Mouse (Mus musculus) left cerebral cortex, postnatal 14 days (tissue): ENCODE measurements around the gene Rab42. TPM values are rescaled to one million over a fixed set of nuclear protein-coding genes. Genes with fewer than 3 reads are reported as not detected.
A peak's percentile ranks its signal among the peaks of the same experiment; 100 is the strongest.
"Not testable (repeated sequence)": the region's sequence is repeated elsewhere in the genome, so short reads cannot be mapped to it uniquely, and the experiment has no call there.

Experiments used
- DNase-seq, 2 experiments: peaks; one replicate each; pipeline ENCODE4 v3.0.0; 2021 to 2022; ENCODE audit warnings: low spot score in 2 of 2, mixed read lengths in 1 of 2
- intact Hi-C: fragments of 180-260 bp; cut with DNase I; formaldehyde crosslinking; loops from one replicate; pipeline ENCODE4 v1.15.1; 2025
- total RNA-seq, 2 experiments: library from RNA; stranded (reverse); gene quantifications; 2 replicates each; pipeline ENCODE4 v1.2.3; 2021

Gene Rab42
- total RNA-seq, 2 experiments from 2014 or later = 0.61 to 1.3 TPM

- no peak for DNase-seq
- intact Hi-C loops = loop anchor here (5.0 kb wide), 2 partner anchors 56 to 221 kb away; partner anchors contain the start of gene Sesn2
These were observed 11.4 kb downstream of the Rab42 start for GRCm38 (mm10) chr4:132291624-132292335.

DNA sequence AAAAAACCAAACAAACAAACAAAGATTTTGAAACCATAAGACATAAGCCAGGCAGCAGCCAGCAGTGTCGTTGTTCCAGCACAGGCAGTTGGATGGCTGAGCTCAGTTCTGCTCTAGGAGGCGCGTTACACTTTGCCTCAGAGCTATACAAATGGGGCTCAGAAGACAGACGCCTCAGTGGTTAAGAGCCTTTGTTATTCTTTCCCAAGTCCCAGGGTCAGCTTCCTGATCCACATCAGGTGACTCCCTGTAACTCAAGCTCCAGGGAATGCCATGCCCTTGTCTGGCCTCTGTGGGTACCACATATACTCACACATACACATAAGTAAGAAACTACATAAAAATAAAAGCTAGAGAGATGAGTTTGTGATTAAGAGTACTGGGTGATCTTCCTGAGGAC, 12.1 kb downstream of the Rab42 start:
- intact Hi-C loops = loop anchor here (5.0 kb wide), 2 partner anchors 56 to 221 kb away; partner anchors contain the start of gene Sesn2

DNA sequence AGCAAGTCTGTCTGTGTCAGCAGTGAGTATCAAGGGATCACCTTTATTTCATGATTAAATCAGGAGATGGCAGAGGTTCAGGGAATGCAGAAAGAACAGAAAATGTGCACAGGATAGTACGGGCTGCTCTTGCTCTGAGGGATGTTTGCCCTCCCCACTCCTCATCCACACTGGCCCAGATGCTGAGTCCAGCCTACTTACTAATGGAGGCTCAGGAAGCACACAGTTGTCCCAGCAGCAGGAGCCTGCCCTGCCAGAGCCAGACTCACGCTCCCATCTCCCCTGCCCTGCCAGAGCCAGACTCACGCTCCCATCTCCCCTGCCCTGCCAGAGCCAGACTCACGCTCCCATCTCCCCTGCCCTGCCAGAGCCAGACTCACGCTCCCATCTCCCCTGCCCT, 14.3 kb downstream of the Rab42 start:
- intact Hi-C loops, DNase-seq: not testable (repeated sequence)

More for the DNA sequence above, 12.1 kb downstream of the Rab42 start:
- DNase-seq = no peak

DNA sequence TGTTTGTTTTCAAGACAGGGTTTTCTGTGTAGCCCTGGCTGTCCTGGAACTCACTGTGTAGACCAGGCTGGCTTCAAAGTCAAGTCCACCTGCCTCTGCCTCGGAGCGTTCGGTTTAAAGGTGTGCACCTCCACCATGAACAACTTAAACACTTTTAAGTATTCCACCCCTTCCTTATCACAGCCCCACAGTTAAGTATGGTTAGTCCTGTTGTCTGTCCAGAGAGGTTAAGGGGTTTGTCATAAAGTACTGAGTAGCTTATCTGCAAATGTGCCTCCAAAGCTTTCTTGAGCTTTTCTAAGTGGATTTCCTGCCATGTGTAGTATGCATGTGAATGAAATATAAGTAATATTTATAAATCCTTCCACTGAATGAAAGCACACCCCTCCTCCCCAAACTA, 27.2 kb downstream of the Rab42 start:
- no peak for DNase-seq
- intact Hi-C loops = no loop called here

DNA sequence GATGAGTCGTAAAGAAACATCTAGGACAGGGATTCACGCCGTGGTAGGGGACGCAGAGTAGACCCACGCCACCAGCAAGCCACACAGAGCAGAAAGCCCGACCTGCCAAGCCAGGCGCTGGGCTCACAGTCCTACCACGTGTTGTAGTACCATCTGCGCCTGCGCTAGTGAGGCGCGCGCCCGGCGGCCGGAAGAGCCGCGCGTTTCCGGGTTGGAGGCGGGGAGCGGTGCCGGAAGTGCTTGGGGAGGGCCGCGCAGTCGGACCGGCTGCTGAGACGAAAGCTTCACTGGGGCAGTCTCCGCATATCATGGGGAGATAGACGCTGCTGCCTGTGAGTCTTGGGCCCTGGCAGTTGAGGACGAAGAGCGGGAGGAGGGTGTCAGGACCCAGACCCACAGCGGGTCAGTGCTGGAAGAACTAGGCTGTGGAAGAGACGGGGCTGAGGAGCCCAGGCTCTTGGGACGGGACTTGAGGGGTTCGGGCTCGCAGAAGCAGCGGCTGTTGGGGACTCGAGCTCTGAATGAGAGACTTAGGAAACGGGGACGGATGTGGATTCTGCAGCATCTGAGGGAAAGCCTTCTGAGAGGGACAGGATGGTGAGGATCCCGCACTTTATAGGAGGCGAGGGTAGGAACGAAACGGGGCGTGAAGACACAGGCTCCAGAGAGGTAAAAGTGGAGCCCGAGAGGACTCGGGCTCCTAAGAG, 28.9 kb downstream of the Rab42 start, which contains the start of gene Taf12:
Taf12 (plus strand) TSS at position 220 of the 707 bp plus-strand sequence.
- intact Hi-C loops = loop anchor here (5.0 kb wide), 1 partner anchor 78 kb away; the partner anchor contains the start of gene Rcc1
- peak; percentile 93 to 94 for DNase-seq

- intact Hi-C loops = loop anchor here (5.0 kb wide), 1 partner anchor 79 kb away; the partner anchor contains the start of gene Rcc1
- DNase-seq = no peak
These were observed 30.0 kb downstream of the Rab42 start for GRCm38 (mm10) chr4:132273166-132273565.

DNA sequence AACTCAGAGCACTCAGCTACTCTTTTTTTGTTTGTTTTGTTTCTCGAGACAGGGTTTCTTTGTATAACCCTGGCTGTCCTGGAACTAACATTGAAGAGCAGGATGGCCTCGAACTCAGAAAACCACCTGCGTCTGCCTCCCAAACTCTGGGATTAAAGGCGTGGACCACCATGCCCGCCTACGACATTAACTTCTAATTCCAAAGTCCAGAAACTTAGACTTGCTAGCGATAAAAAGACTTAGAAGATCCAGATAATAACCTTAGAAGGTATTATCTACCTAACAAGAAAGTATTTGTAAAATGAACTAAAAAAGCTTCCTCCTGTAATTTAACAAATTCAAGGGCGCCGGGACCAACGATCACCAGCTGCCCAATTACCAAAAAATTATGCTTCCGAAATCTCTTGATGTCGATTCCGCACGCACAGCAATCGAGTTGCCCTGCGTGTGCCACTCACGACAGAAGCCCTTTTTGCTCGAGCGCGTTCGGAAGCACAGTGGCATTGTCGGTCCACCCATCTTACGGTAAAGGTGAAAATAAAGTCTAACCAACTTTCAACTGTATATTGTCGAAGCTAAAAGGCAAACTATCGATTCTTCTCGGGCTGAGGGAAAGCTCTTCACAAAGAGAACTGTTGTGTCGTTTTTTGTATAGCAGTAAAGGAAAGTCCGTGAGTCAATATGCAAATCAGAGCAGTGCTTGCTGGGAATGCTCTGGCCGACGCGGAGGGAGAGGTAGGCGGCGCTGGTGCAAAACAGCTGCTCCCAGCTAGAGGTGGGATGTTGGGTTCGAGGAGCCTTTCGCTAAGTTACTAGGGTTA, 33.2 kb downstream of the Rab42 start:
- DNase-seq = peak; percentile 84 to 89
- intact Hi-C loops = loop anchor here (5.0 kb wide), 1 partner anchor 82 kb away; the partner anchor contains the start of gene Rcc1

- intact Hi-C loops = no loop called here
- no peak for DNase-seq
These were observed 34.1 kb downstream of the Rab42 start for GRCm38 (mm10) chr4:132268871-132269739.

GRCm38 (mm10) chr4:132266835-132267349, 36.3 kb downstream of the Rab42 start:
- intact Hi-C loops = loop anchor here (2.0 kb wide), 1 partner anchor 54 kb away; the partner anchor contains the start of gene Ythdf2

DNA sequence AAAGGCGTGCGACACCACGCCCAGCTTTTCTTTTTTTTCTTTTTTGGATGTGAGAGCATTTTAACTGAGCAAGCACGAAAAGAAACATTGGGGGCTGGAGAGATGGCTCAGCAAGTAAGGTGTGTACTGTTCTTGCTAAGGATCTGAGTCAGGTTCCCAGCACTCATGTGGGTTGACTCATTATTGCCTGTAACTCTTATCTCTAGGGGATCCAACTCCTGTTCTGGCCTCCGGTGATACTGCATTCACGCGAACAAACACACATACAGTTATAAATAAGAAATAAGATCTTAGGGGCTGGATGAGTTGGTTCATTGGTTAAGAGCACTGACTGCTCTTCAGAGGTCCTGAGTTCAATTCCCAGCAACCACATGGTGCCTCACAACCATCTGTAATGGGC, 39.9 kb downstream of the Rab42 start:
- intact Hi-C loops = no loop called here
- no peak for DNase-seq

More at GRCm38 (mm10) chr4:132266835-132267349, 36.3 kb downstream of the Rab42 start:
- DNase-seq = no peak

DNA sequence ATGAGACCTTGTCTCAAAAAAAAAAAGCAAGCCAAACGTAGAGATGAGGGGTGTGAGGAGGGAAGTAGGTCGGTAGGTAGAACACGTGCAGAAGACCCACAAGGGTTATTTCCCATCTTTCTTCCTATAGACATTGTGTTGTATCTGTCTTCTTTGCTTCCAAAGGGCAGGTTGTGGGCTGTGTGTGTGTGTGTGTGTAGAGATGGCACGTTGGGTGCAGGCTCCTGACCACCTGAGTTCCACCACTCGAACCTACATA, 40.9 kb downstream of the Rab42 start:
- DNase-seq = no peak
- intact Hi-C loops = no loop called here

DNA sequence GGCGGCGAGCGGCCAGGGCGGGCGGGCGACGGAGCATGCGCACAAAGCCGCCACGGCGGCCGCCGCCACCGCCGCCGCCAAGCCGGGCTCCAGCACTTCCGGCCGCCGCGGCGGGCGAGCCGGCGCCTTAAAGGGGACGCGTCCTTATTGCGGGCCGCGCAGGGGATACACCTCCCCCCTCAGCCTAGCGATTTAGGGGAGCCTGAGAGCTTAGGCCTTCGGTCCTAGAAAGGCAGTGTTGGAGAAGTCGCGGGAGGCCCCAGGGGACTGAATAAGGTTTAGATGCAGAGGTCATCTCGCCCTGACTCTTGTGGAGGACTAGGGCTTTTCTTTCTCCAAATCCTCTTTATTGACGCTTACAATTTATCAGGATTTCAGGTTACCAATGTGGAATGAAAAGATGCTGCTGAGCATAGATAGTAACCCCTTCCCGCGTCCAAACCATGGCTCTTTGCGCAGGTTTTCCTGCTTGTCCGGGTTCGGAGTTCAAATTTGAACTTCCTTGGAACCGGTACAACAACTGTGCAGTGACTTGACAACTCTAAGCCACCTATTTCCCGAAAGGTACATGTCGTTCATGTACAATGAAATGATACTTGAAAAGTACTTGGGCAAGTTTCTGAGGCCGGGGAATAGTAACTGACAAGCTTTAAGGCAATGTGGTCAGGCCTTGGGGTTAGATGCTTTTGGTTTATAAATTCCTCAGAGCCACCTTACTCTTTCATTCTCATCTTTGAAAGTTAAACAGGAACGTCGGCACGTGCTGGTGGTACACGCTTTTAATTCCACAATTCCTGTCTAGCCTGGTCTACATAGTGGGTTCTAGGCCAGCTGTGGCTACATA, 41.4 kb downstream of the Rab42 start, which contains the start of gene Gmeb1:
Gmeb1 (minus strand) TSS at position 89 of the 844 bp plus-strand sequence.
- intact Hi-C loops = no loop called here
- peak; percentile 59 to 79 for DNase-seq

- DNase-seq = no peak
- intact Hi-C loops = no loop called here
These were observed 42.5 kb downstream of the Rab42 start for GRCm38 (mm10) chr4:132260404-132261379.

DNA sequence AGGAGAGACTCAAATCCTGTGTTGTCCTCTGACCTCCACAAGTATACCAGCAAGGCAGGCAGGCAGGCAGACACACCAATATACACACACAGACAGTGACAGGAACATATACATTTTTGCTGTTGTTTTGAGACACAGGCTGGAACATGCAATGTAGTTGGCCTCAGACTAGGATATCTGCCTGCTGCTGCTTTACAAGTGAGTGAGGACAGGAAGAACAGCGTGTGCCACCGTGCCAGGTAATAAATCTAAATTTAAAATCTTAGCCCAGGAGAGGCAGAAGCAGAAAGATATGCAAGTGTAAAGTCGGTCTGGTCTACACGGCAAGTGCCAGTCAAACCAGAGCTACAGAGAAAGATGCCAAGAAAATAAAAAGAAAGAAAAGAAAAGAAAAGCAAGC, 43.9 kb downstream of the Rab42 start:
- intact Hi-C loops = no loop called here
- DNase-seq = no peak

DNA sequence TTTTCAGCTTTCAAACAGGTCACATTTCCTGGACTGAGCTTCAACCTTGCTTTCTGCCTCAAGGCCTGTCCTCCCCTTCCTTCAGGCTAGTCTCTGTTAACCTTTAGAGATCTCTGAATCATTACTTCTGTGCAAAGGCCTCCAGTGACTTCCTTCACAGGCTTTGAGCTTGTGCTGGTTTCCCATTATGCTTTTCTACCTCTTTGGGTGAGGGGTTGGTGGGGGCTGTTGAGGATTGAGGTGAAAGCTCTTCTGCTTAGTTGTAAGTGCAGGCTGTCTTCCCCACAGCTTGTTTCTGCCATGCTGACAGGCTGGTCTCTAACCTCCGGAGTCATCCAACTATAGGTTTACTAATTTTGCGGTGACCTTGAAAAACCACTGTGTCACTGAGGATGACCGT, 46.8 kb downstream of the Rab42 start:
- intact Hi-C loops = no loop called here

DNA sequence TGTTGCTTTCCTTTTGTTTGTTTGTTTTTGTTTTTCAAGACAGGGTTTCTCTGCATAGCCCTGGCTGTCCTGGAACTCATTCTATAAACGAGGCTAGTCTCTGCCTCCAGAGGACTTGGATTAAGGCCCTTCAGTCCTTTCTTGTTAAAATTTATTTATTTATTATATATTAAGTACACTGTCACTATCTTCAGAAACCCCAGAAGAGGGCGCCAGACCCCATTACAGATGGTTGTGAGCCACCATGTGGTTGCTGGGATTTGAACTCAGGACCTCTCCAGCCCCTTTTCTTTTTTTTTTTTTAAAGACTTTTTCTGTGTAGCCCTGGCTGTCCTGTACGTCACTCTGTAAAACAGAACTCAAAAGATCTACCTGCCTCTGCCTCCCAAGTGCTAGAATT, 48.2 kb downstream of the Rab42 start:
- DNase-seq = no peak
- intact Hi-C loops = no loop called here

More for the DNA sequence above, 46.8 kb downstream of the Rab42 start:
- no peak for DNase-seq

GRCm38 (mm10) chr4:132253622-132254021, 49.6 kb downstream of the Rab42 start:
- intact Hi-C loops = no loop called here
- DNase-seq = no peak
